Mouse (Mus musculus): Measurements from ENCODE around the gene Unc119. TPM values are rescaled to one million over a fixed set of nuclear protein-coding genes. Genes with fewer than 3 reads are reported as not detected.

The Unc119 gene
- polyA plus RNA-seq, 1 experiment from 2014 or later: 80.8 TPM

DNA sequence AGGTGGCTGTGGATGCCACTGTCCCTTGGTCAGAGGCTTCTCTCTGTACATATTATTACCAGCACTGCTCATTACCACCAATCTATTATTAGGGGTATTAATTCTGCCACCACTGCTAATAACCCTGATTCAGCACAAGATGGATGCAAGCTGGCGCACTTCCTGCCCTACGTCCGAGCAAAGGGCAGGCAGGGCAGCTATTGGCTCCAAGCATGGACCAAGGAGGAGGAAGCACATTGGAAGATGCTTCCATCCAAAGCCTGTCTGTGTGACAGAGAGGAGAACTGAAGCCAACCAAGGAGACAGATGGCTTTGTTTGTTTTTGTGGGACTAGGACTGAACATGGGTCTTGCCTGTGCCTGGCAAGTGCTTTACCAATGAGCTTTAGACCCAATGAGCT lies 37.7 kb downstream of the Unc119 start:
- H3K9me3 ChIP-seq: no peaks in the 10 kb centered on the region
- no peak overlapping the region for H3K27ac ChIP-seq
- no peak overlapping the region for H3K9ac ChIP-seq
- H3K27me3 ChIP-seq (replicated peaks): no peaks in the 10 kb centered on the region
- no peak overlapping the region for H3K4me3 ChIP-seq
- WGBS: 86% methylated on average over 3 of the region's 3 CpGs
- no peak for ATAC-seq (ENCODE audit: low FRiP score, low read depth)
- H3K4me2 ChIP-seq (replicated peaks): no peak overlapping the region
- no peaks in the 10 kb centered on the region for H3K4me1 ChIP-seq
- H3K36me3 ChIP-seq: no peaks in the 10 kb centered on the region

DNA sequence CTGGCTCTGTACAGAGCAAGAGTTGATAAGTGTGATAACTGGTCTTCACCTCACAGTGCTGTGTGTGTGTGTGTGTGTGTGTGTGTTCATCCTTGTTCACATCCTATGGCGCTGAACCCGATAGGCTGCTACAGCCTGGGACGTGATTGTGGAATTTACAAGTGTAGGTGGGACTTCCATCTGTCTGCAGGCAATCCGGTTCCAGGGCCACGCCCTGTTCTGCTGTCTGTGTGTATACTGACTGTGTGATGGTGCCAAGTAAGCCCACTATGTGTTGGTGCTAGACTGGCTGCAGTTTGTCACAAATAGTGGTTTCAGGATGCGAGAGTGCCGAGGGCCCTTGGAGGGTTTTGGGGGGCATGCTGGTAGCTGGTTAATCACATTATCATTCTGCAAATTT lies 39.0 kb downstream of the Unc119 start:
- H3K4me2 ChIP-seq (replicated peaks): no peak overlapping the region
- H3K9me3 ChIP-seq: no peaks in the 10 kb centered on the region
- no peak overlapping the region for H3K9ac ChIP-seq
- no peaks in the 10 kb centered on the region for H3K4me1 ChIP-seq
- no peaks in the 10 kb centered on the region for H3K27me3 ChIP-seq (replicated peaks)
- no peak overlapping the region for H3K27ac ChIP-seq
- no peak for ATAC-seq (ENCODE audit: low FRiP score, low read depth)
- 84% methylated on average over 7 of the region's 7 CpGs for WGBS
- H3K36me3 ChIP-seq: no peaks in the 10 kb centered on the region
- H3K4me3 ChIP-seq: no peak overlapping the region

DNA sequence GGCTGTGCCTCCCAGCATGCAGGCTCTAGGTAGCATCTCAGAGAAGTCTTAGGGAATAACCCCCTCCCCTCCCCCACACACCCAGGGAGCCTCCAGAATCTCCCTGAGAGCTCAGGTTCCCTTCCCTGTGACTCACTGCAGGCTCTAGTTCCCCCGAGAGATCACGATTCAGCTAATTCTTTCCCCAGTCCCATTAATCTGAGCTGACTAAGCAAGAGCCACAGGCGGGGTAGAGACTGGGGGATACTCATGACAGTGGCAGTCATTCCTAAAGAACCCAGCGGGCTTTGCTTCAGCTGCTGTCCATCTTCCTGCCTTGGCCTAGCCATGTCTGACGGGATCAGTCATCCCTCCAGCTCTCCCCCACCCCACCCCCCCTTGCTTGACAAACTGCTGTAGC lies 39.4 kb downstream of the Unc119 start:
- Histone ChIP-seq H3K36me3 (no peaks in the 10 kb centered on the region), H3K27me3 (replicated peaks) (no peaks in the 10 kb centered on the region), H3K27ac (no peak overlapping the region), H3K9ac (no peak overlapping the region), H3K4me1 (no peaks in the 10 kb centered on the region), H3K4me2 (replicated peaks) (no peak overlapping the region), H3K9me3 (no peaks in the 10 kb centered on the region), H3K4me3 (no peak overlapping the region)
- 47% methylated on average over 5 of the region's 5 CpGs for WGBS
- no peak for ATAC-seq (ENCODE audit: low FRiP score, low read depth)

GRCm38 (mm10) chr11:78385776-78386175 lies 42.5 kb downstream of the Unc119 start:
- Histone ChIP-seq H3K27ac (no peak overlapping the region), H3K36me3 (no peaks in the 10 kb centered on the region), H3K27me3 (replicated peaks) (no peaks in the 10 kb centered on the region), H3K4me3 (no peak overlapping the region), H3K4me2 (replicated peaks) (no peak overlapping the region), H3K9me3 (no peaks in the 10 kb centered on the region), H3K9ac (no peak overlapping the region), H3K4me1 (no peaks in the 10 kb centered on the region)
- WGBS: 89% methylated on average over 10 of the region's 10 CpGs
- no peak for ATAC-seq (ENCODE audit: low FRiP score, low read depth)

- no peaks in the 10 kb centered on the region for H3K36me3 ChIP-seq
- no peak within 1 kb of the TSS for H3K4me3 ChIP-seq
- no peaks in the 10 kb centered on the region for H3K27me3 ChIP-seq (replicated peaks)
- no peaks in the 10 kb centered on the region for H3K4me1 ChIP-seq
- H3K4me2 ChIP-seq (replicated peaks): no peak within 1 kb of the TSS
- H3K9ac ChIP-seq: no peak within 1 kb of the TSS
- no peak within 1 kb of the TSS for H3K27ac ChIP-seq
- ATAC-seq (ENCODE audit: low FRiP score, low read depth): no peak
- 86% methylated on average over 14 of the region's 14 CpGs for WGBS
- no peaks in the 10 kb centered on the region for H3K9me3 ChIP-seq
Observed at GRCm38 (mm10) chr11:78386508-78387043, 43.3 kb downstream of the Unc119 start, which contains the start of gene Foxn1. TSS of gene Foxn1 (minus strand) at chr11:78386558.

DNA sequence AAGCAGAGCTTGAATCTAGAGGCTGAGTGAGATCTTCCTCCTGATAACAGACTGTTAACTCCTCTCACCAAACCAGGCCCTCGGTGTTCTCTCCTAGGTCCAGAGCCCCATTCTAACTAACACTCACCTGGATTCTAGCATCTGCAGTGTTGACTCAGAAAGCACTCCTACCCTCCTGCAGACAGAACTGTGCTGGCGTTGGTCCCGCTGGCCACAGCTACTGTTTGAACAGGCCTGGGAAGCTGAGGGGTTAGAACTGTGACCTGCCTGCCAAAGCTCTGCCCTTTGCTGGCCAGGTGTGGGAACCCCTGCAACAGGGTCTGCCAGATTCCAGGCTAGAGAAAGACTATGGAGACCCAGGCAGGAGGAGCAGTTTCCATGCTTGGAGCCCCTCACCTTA lies 49.4 kb downstream of the Unc119 start:
- H3K36me3 ChIP-seq: no peaks in the 10 kb centered on the region
- peaks cover 5% of the 10 kb centered on the region for H3K4me1 ChIP-seq
- H3K4me2 ChIP-seq (replicated peaks): no peak overlapping the region
- no peak overlapping the region for H3K27ac ChIP-seq
- no peak overlapping the region for H3K4me3 ChIP-seq
- ATAC-seq (ENCODE audit: low FRiP score, low read depth): no peak
- no peaks in the 10 kb centered on the region for H3K27me3 ChIP-seq (replicated peaks)
- no peak overlapping the region for H3K9ac ChIP-seq
- WGBS: 87% methylated on average over 3 of the region's 3 CpGs
- no peaks in the 10 kb centered on the region for H3K9me3 ChIP-seq

- Histone ChIP-seq H3K4me3 (no peak overlapping the region), H3K36me3 (no peaks in the 10 kb centered on the region), H3K9me3 (no peaks in the 10 kb centered on the region), H3K4me2 (replicated peaks) (peak overlapping the region; percentile 56), H3K27me3 (replicated peaks) (no peaks in the 10 kb centered on the region; the same call in 1 of the 2 replicates), H3K9ac (no peak overlapping the region), H3K27ac (no peak overlapping the region), H3K4me1 (peaks cover 5% of the 10 kb centered on the region)
- 41% methylated on average over 11 of the region's 11 CpGs for WGBS
- ATAC-seq (ENCODE audit: low FRiP score, low read depth): no peak
Observed at GRCm38 (mm10) chr11:78396950-78397349, 53.7 kb downstream of the Unc119 start.

DNA sequence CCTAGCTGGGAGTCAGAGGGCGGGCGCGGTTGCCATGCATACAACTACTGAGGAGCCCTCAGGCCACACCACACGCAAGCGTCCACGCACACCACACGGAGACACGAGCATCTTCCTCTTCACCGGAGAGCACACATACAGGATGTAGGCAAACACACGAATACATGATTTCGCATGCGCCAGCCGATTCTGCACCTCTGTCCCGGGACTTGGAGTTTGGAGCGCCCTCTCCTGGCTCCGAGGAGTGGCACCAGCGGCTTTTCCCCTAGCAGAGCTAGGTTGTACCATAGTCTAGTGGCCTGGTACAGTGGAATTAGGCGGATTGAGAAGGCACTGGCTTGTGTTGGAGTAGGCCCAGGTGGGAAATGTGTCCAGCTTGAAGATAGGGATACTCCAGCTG lies 54.1 kb downstream of the Unc119 start:
- no peaks in the 10 kb centered on the region for H3K9me3 ChIP-seq
- H3K36me3 ChIP-seq: no peaks in the 10 kb centered on the region
- no peaks in the 10 kb centered on the region; the same call in 1 of the 2 replicates for H3K27me3 ChIP-seq (replicated peaks)
- ATAC-seq (ENCODE audit: low FRiP score, low read depth): 0 out of 2 replicates have a peak, but pooled peaks have one; percentile 29
- H3K4me3 ChIP-seq: no peak overlapping the region
- H3K9ac ChIP-seq: no peak overlapping the region
- H3K4me2 ChIP-seq (replicated peaks): peak overlapping the region; percentile 56
- H3K27ac ChIP-seq: no peak overlapping the region
- 11% methylated on average over 18 of the region's 18 CpGs for WGBS
- peaks cover 5% of the 10 kb centered on the region for H3K4me1 ChIP-seq

DNA sequence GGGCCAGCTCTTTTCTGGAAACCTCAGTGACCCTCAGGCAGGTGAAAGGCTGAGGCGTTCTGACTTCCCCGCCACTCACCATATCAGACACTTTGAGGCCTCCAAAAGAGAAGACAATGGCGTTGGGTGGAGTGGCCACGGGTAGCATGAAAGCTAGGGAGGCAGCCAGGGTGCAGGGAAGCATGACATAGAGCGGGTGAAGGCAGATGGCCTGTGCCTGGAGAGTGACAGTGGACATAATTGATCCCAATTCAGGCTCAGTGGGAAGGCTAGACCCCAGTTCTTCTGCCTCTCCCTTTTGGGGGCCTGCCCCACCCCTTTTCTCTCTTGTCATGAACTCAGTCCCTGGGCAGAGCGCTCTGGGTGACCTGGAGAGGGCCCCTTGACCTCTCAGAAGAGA lies 54.9 kb downstream of the Unc119 start:
- WGBS: 73% methylated on average over 6 of the region's 6 CpGs
- Histone ChIP-seq H3K4me3 (no peak overlapping the region), H3K9ac (no peak overlapping the region), H3K4me1 (peaks cover 5% of the 10 kb centered on the region), H3K27ac (no peak overlapping the region), H3K27me3 (replicated peaks) (no peaks in the 10 kb centered on the region; the same call in 1 of the 2 replicates), H3K36me3 (no peaks in the 10 kb centered on the region), H3K4me2 (replicated peaks) (no peak overlapping the region), H3K9me3 (no peaks in the 10 kb centered on the region)
- ATAC-seq (ENCODE audit: low FRiP score, low read depth): no peak

Other genes starting within 250 kb of the Unc119 start
- 25.3 and 27.9 TPM in 2 replicates for gene Fam222b, start 248.8 kb upstream of the Unc119 start, polyA plus RNA-seq (2016; fragmentation: Nextera tagmentation; extraction: Ambion mirVana)
- gene Traf4, start 177.9 kb upstream of the Unc119 start, polyA plus RNA-seq (2016; fragmentation: Nextera tagmentation; extraction: Ambion mirVana): 153 and 174 TPM in 2 replicates
- 10.2 and 11.1 TPM in 2 replicates for gene Nek8, start 166.8 kb upstream of the Unc119 start, polyA plus RNA-seq (2016; fragmentation: Nextera tagmentation; extraction: Ambion mirVana)
- gene Tlcd1, start 166.8 kb upstream of the Unc119 start, polyA plus RNA-seq (2016; fragmentation: Nextera tagmentation; extraction: Ambion mirVana): 8.2 and 10.5 TPM in 2 replicates
- gene Rpl23a, start 159.9 kb upstream of the Unc119 start, polyA plus RNA-seq (2016; fragmentation: Nextera tagmentation; extraction: Ambion mirVana): 895 and 982 TPM in 2 replicates
- gene Rab34, start 155.1 kb upstream of the Unc119 start, polyA plus RNA-seq (2016; fragmentation: Nextera tagmentation; extraction: Ambion mirVana): 71.0 and 76.5 TPM in 2 replicates
- 2.5 and 2.9 TPM in 2 replicates for gene Proca1, start 150.1 kb upstream of the Unc119 start, polyA plus RNA-seq (2016; fragmentation: Nextera tagmentation; extraction: Ambion mirVana)
- gene Sdf2, start 97.7 kb upstream of the Unc119 start, polyA plus RNA-seq (2016; fragmentation: Nextera tagmentation; extraction: Ambion mirVana): 59.8 and 60.8 TPM in 2 replicates
- 34.0 and 40.5 TPM in 2 replicates for gene Supt6, start 97.5 kb upstream of the Unc119 start, polyA plus RNA-seq (2016; fragmentation: Nextera tagmentation; extraction: Ambion mirVana)
- 64.9 and 72.4 TPM in 2 replicates for gene 2610507B11Rik, start 81.7 kb upstream of the Unc119 start, polyA plus RNA-seq (2016; fragmentation: Nextera tagmentation; extraction: Ambion mirVana)
- gene BC030499, start 52.6 kb upstream of the Unc119 start, polyA plus RNA-seq (2016; fragmentation: Nextera tagmentation; extraction: Ambion mirVana): 0.20 and 0.52 TPM in 2 replicates
- gene Spag5, start 42.0 kb upstream of the Unc119 start, polyA plus RNA-seq (2016; fragmentation: Nextera tagmentation; extraction: Ambion mirVana): 33.6 and 34.2 TPM in 2 replicates
- gene Aldoc, start 20.5 kb upstream of the Unc119 start, polyA plus RNA-seq (2016; fragmentation: Nextera tagmentation; extraction: Ambion mirVana): 16.8 and 17.2 TPM in 2 replicates
- 66.4 and 73.6 TPM in 2 replicates for gene Pigs, start 15.1 kb upstream of the Unc119 start, polyA plus RNA-seq (2016; fragmentation: Nextera tagmentation; extraction: Ambion mirVana)
- not detected in 2 replicates for gene Foxn1, start 43.1 kb downstream of the Unc119 start, polyA plus RNA-seq (2016; fragmentation: Nextera tagmentation; extraction: Ambion mirVana)
- gene Slc13a2, start 78.7 kb downstream of the Unc119 start, polyA plus RNA-seq (2016; fragmentation: Nextera tagmentation; extraction: Ambion mirVana): not detected in 2 replicates
- gene Slc46a1, start 122.2 kb downstream of the Unc119 start, polyA plus RNA-seq (2016; fragmentation: Nextera tagmentation; extraction: Ambion mirVana): 17.5 and 17.6 TPM in 2 replicates
- gene Sarm1, start 154.3 kb downstream of the Unc119 start, polyA plus RNA-seq (2016; fragmentation: Nextera tagmentation; extraction: Ambion mirVana): 35.0 and 37.0 TPM in 2 replicates
- 109 and 116 TPM in 2 replicates for gene Vtn, start 155.6 kb downstream of the Unc119 start, polyA plus RNA-seq (2016; fragmentation: Nextera tagmentation; extraction: Ambion mirVana)
- not detected in 2 replicates for gene Sebox, start 160.0 kb downstream of the Unc119 start, polyA plus RNA-seq (2016; fragmentation: Nextera tagmentation; extraction: Ambion mirVana)
- gene Tmem199, start 168.7 kb downstream of the Unc119 start, polyA plus RNA-seq (2016; fragmentation: Nextera tagmentation; extraction: Ambion mirVana): 88.4 and 93.1 TPM in 2 replicates
- 184 and 186 TPM in 2 replicates for gene Poldip2, start 168.7 kb downstream of the Unc119 start, polyA plus RNA-seq (2016; fragmentation: Nextera tagmentation; extraction: Ambion mirVana)
- 53.5 and 58.0 TPM in 2 replicates for gene Tnfaip1, start 192.8 kb downstream of the Unc119 start, polyA plus RNA-seq (2016; fragmentation: Nextera tagmentation; extraction: Ambion mirVana)
- 102 and 110 TPM in 2 replicates for gene Ift20, start 192.9 kb downstream of the Unc119 start, polyA plus RNA-seq (2016; fragmentation: Nextera tagmentation; extraction: Ambion mirVana)
- 39.5 and 40.7 TPM in 2 replicates for gene Tmem97, start 207.3 kb downstream of the Unc119 start, polyA plus RNA-seq (2016; fragmentation: Nextera tagmentation; extraction: Ambion mirVana)

Data from neural tube, embryonic 12.5 days (tissue).